Mouse (Mus musculus) myocyte (in vitro differentiated cells): Measurements from ENCODE around the gene Chrnd.

Experiments
- CEBPB ChIP-seq: IDR thresholded peaks from 2 replicates; pipeline ENCODE4 v1.6.1; 2011; ENCODE audit warnings: mild to moderate bottlenecking, moderate library complexity; ENCODE audit not compliant: poor library complexity, insufficient read depth, severe bottlenecking
- E2F4 ChIP-seq: IDR thresholded peaks from one replicate; pipeline ENCODE4 v1.6.1; 2011; ENCODE audit warnings: mild to moderate bottlenecking, control low read depth, moderate library complexity; ENCODE audit not compliant: insufficient read depth
- MAX ChIP-seq: IDR thresholded peaks from one replicate; pipeline ENCODE4 v1.6.1; 2011; ENCODE audit warnings: low read depth, mild to moderate bottlenecking, control low read depth
- MYOD1 ChIP-seq, 3 experiments: IDR thresholded peaks; one replicate each; pipeline ENCODE4 v1.6.1; 2011; ENCODE audit warnings: control low read depth in 2 of 3, low read depth in 2 of 3, mild to moderate bottlenecking in 2 of 3, moderate library complexity in 1 of 3; ENCODE audit not compliant: insufficient read length in 2 of 3, control insufficient read depth in 1 of 3
- MYOG ChIP-seq, 3 experiments: IDR thresholded peaks; one replicate each; pipeline ENCODE4 v1.6.1; 2011; ENCODE audit warnings: control low read depth in 2 of 3, low read depth in 2 of 3, mild to moderate bottlenecking in 2 of 3; ENCODE audit not compliant: insufficient read length in 2 of 3, control insufficient read depth in 1 of 3, insufficient read depth in 1 of 3
- POLR2A ChIP-seq: IDR thresholded peaks from one replicate; pipeline ENCODE4 v1.6.1; 2011; ENCODE audit warnings: low read depth, mild to moderate bottlenecking, control low read depth, moderate library complexity; ENCODE audit not compliant: insufficient read length
- POLR2AphosphoS2 ChIP-seq: IDR thresholded peaks from one replicate; pipeline ENCODE4 v1.6.1; 2011; ENCODE audit warnings: low read depth, control low read depth; ENCODE audit not compliant: insufficient read length
- REST ChIP-seq: IDR thresholded peaks from one replicate; pipeline ENCODE4 v1.6.1; 2011; ENCODE audit warnings: mild to moderate bottlenecking, control low read depth, moderate library complexity; ENCODE audit not compliant: insufficient read depth, insufficient read length
- SRF ChIP-seq: IDR thresholded peaks from one replicate; pipeline ENCODE4 v1.6.1; 2011; ENCODE audit warnings: low read depth; ENCODE audit not compliant: control insufficient read depth, insufficient read length
- TCF12 ChIP-seq: IDR thresholded peaks from one replicate; pipeline ENCODE4 v1.6.1; 2011; ENCODE audit warnings: mild to moderate bottlenecking, control low read depth; ENCODE audit not compliant: poor library complexity, insufficient read depth, severe bottlenecking
- TCF3 ChIP-seq: IDR thresholded peaks from one replicate; pipeline ENCODE4 v1.6.1; 2011; ENCODE audit warnings: low read depth, control low read depth; ENCODE audit not compliant: insufficient read length
- USF1 ChIP-seq: IDR thresholded peaks from one replicate; pipeline ENCODE4 v1.6.1; 2011; ENCODE audit warnings: low read depth, mild to moderate bottlenecking, control low read depth, moderate library complexity

DNA sequence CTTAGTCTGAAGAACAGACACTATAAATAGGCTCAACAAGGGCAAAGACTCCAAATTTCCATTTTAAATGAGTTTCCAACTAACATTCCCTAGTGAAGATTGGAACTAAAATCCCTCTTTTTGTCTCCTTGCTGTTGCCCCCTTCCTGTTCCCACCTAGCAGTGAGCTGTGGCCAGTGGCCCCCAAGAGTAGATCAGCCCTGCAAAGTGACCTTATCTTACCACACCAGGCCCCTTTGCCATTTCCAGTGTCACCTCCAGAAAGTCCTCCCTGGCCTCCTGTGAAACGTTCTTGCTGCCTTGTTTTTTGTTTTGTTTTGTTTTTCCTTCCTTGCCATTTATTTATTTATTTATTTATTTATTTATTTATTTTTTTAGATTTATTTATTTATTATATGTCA is 55.0 kb downstream of the Chrnd start:
- TF ChIP-seq CEBPB (no peak), MYOG (IDR thresholded peaks at IDR 0.05; ENCODE audit: control insufficient read depth in 1 of 3, insufficient read depth in 1 of 3, insufficient read length in 2 of 3, low read depth in 2 of 3) (no peak), TCF12 (no peak), POLR2A (no peak), MYOD1 (IDR thresholded peaks at IDR 0.05; ENCODE audit: control insufficient read depth in 1 of 3, insufficient read length in 2 of 3, low read depth in 2 of 3) (no peak), E2F4 (no peak), SRF (no peak), MAX (no peak), POLR2AphosphoS2 (no peak), USF1 (no peak), REST (no peak), TCF3 (no peak)
